Mouse (Mus musculus) stomach, embryonic 15.5 days (tissue): ENCODE data around the gene Tgfbr3. TPM values are rescaled to one million over a fixed set of nuclear protein-coding genes. Genes with fewer than 3 reads are reported as not detected.
A peak's percentile ranks its signal among the peaks of the same experiment; 100 is the strongest.

Experiments used
- ATAC-seq: fragments of 200-750 bp; cut with Nextera tagmentation; 2 replicates; pipeline ENCODE4 v1.8.0; 2017; ENCODE audit warnings: low read depth, moderate number of reproducible peaks, moderate TSS enrichment; ENCODE audit not compliant: insufficient read depth, low FRiP score
- H3K27ac ChIP-seq: fragments of 300-500 bp; sonication (generic); 2 replicates; pipeline ENCODE4 v1.5.1; 2015; ENCODE audit warnings: mild to moderate bottlenecking, inconsistent platforms
- H3K27me3 ChIP-seq: fragments of 300-500 bp; sonication (generic); replicated peaks from 2 replicates; pipeline ENCODE4 v1.6.1; 2015; ENCODE audit warnings: inconsistent platforms
- H3K36me3 ChIP-seq: fragments of 300-500 bp; sonication (generic); 2 replicates; pipeline ENCODE4 v1.6.1; 2015; ENCODE audit warnings: inconsistent platforms
- H3K4me1 ChIP-seq: fragments of 300-500 bp; sonication (generic); 2 replicates; pipeline ENCODE4 v1.6.1; 2015; ENCODE audit warnings: inconsistent platforms
- H3K4me2 ChIP-seq: fragments of 300-500 bp; sonication (generic); 2 replicates; pipeline ENCODE4 v1.6.1; 2015; ENCODE audit warnings: mild to moderate bottlenecking, inconsistent platforms
- H3K4me3 ChIP-seq: fragments of 300-500 bp; sonication (generic); replicated peaks from 2 replicates; pipeline ENCODE4 v1.5.1; 2015; ENCODE audit warnings: inconsistent platforms
- H3K9ac ChIP-seq: fragments of 300-500 bp; sonication (generic); 2 replicates; pipeline ENCODE4 v1.6.1; 2015; ENCODE audit warnings: inconsistent platforms
- H3K9me3 ChIP-seq: fragments of 300-500 bp; sonication (generic); 2 replicates; pipeline ENCODE4 v1.6.1; 2016; ENCODE audit warnings: inconsistent platforms
- WGBS: fragments of 180-500 bp; shearing (Covaris S2); methylation state at CpG from one replicate; pipeline ENCODE4 v1.1.7; 2015; 5-methylcytosine and 5-hydroxymethylcytosine counted together
- polyA plus RNA-seq: library from polyadenylated mRNA; unstranded; fragments of >200 nt; fragmentation: Nextera tagmentation; extraction: Ambion mirVana; gene quantifications from 2 replicates; pipeline ENCODE4 v1.2.1, GENCODE M21; 2015

The Tgfbr3 gene
- polyA plus RNA-seq, 1 experiment from 2014 or later = 20.3 TPM

- H3K9me3 ChIP-seq = no peaks in the 10 kb centered on the region
- H3K4me3 ChIP-seq = no peak overlapping the region
- ATAC-seq = no peak
- no peak overlapping the region for H3K9ac ChIP-seq
- H3K4me1 ChIP-seq = no peaks in the 10 kb centered on the region
- WGBS = 41% methylated on average over 8 of the region's 8 CpGs
- no peaks in the 10 kb centered on the region for H3K27me3 ChIP-seq
- peaks cover 20% of the 10 kb centered on the region for H3K36me3 ChIP-seq
- H3K4me2 ChIP-seq = no peak overlapping the region
- no peak overlapping the region for H3K27ac ChIP-seq
These were observed 157.2 kb downstream of the Tgfbr3 start for GRCm38 (mm10) chr5:107132231-107132630.

DNA sequence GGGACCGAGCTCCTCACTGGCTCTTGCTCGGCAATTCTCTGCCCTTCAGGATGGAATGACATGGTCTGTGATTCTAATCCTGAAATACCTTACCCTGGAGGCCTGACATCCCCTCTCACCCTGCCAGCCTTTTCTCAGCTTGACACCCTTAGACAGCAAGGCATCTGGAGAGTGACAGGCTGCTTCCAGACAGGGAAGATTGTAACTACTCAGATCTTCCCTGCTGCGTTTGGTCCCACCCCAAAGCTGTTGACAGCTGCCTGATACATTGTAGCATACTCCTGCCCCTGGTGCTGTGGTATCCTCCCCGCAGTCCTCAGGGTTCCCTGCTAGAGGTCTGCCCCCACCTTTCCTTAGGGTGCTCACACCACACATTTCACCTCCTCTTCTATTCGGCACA is 160.1 kb downstream of the Tgfbr3 start:
- WGBS = 66% methylated on average over 5 of the region's 5 CpGs
- no peak for ATAC-seq
- Histone ChIP-seq H3K4me1 (peaks cover 12% of the 10 kb centered on the region; the same call in 1 of the 2 replicates), H3K9ac (no peak overlapping the region), H3K4me2 (no peak overlapping the region), H3K36me3 (peaks cover 17% of the 10 kb centered on the region), H3K27ac (no peak overlapping the region), H3K27me3 (no peaks in the 10 kb centered on the region), H3K9me3 (no peaks in the 10 kb centered on the region), H3K4me3 (no peak overlapping the region)

DNA sequence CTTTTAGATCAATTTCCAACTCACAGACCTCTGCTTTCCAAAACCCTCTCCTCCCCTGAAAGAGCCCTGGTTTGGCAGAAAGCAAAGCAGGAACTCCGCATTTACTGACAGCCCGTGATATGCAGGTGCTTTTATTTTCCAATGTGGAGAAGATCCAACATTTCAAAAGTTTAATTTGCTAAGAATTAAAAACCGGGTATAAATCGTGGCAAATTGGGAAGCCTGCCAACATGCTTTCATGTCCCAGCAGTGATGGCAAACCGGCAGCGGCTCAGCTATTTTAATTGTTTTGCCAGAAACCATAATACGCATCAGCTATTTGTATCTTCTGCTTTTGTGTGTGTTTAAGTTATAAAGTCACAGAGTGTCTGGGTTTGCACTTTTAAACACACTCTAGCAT is 162.9 kb downstream of the Tgfbr3 start:
- Histone ChIP-seq H3K9me3 (no peaks in the 10 kb centered on the region), H3K27me3 (no peaks in the 10 kb centered on the region), H3K4me3 (no peak overlapping the region), H3K27ac (no peak overlapping the region), H3K4me2 (no peak overlapping the region), H3K4me1 (peaks cover 12% of the 10 kb centered on the region; the same call in 1 of the 2 replicates), H3K36me3 (peaks cover 7% of the 10 kb centered on the region; the same call in 1 of the 2 replicates), H3K9ac (no peak overlapping the region)
- 42% methylated on average over 7 of the region's 7 CpGs for WGBS
- no peak for ATAC-seq

- Histone ChIP-seq H3K4me3 (no peak overlapping the region), H3K36me3 (peaks cover 4% of the 10 kb centered on the region; the same call in 1 of the 2 replicates), H3K27ac (peak overlapping the region; percentile 41; the same call in 1 of the 2 replicates), H3K4me2 (no peak overlapping the region), H3K4me1 (peaks cover 12% of the 10 kb centered on the region; the same call in 1 of the 2 replicates), H3K9ac (no peak overlapping the region), H3K9me3 (no peaks in the 10 kb centered on the region), H3K27me3 (no peaks in the 10 kb centered on the region)
- 38% methylated on average over 6 of the region's 6 CpGs for WGBS
- ATAC-seq = no peak
These were observed 164.3 kb downstream of the Tgfbr3 start for GRCm38 (mm10) chr5:107125131-107125530.

- no peak for ATAC-seq
- H3K4me1 ChIP-seq = peaks cover 15% of the 10 kb centered on the region; the same call in 1 of the 2 replicates
These were observed 164.9 kb downstream of the Tgfbr3 start for GRCm38 (mm10) chr5:107124531-107124930.

GRCm38 (mm10) chr5:107122622-107123021 is 166.8 kb downstream of the Tgfbr3 start:
- Histone ChIP-seq H3K9me3 (no peaks in the 10 kb centered on the region), H3K4me1 (peaks cover 15% of the 10 kb centered on the region; the same call in 1 of the 2 replicates), H3K4me2 (no peak overlapping the region), H3K27me3 (no peaks in the 10 kb centered on the region), H3K27ac (no peak overlapping the region), H3K36me3 (no peaks in the 10 kb centered on the region), H3K4me3 (no peak overlapping the region), H3K9ac (no peak overlapping the region)
- 87% methylated on average over 4 of the region's 4 CpGs for WGBS
- no peak for ATAC-seq

More at GRCm38 (mm10) chr5:107124531-107124930, 164.9 kb downstream of the Tgfbr3 start:
- no peak overlapping the region for H3K4me2 ChIP-seq
- peaks cover 4% of the 10 kb centered on the region; the same call in 1 of the 2 replicates for H3K36me3 ChIP-seq
- H3K9ac ChIP-seq = no peak overlapping the region
- no peaks in the 10 kb centered on the region for H3K27me3 ChIP-seq
- no peaks in the 10 kb centered on the region for H3K9me3 ChIP-seq
- peak overlapping the region; percentile 41 for H3K27ac ChIP-seq
- no peak overlapping the region for H3K4me3 ChIP-seq
- WGBS = 38% methylated on average over 7 of the region's 7 CpGs

DNA sequence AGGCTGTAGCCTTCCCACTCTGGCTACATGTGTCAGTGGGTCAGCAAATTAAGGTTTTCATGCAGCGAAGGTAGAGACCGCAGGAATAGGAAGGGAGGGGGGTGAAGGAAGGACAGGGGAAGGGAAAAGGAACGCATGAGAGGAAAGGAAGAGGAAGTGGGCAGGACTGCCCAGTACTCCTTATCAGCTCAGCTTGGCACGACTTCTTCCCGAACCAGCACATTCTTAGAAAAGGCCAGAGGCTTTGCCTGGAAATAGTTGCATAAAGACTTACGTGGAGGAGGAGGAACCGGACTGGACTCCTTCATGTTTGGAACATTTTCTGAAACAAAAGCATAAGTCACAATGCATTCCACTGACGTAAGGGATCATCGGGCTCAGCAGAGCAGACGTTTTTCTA is 168.3 kb downstream of the Tgfbr3 start:
- 69% methylated on average over 10 of the region's 10 CpGs for WGBS
- Histone ChIP-seq H3K9ac (no peak overlapping the region), H3K4me3 (no peak overlapping the region), H3K4me2 (no peak overlapping the region), H3K27ac (peak overlapping the region; percentile 31; the same call in 1 of the 2 replicates), H3K27me3 (no peaks in the 10 kb centered on the region), H3K4me1 (peaks cover 14% of the 10 kb centered on the region; the same call in 1 of the 2 replicates), H3K9me3 (no peaks in the 10 kb centered on the region), H3K36me3 (0 out of 2 replicates have a peak, but pooled peaks cover 3% of the 10 kb centered on the region)
- ATAC-seq = 0 out of 2 replicates have a peak, but pooled peaks have one; percentile 25

DNA sequence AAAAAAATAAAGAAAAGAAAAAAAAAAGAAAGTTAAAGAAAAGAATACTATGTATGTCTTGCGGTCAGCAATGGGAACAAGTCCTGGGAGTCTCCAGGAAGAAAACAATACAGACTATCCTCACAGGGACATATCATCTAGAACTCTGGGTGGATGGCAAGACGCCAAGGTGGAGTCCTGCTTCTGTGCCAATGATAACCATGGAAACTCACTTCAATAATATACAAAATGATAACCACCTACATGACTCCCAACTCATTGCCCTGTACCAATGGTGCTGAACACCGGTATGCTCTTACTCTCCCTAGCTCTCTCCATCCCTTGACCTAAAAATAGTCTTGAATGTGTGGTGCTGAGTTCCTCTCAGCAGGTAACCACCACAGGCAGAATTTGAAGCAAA is 168.8 kb downstream of the Tgfbr3 start:
- H3K27ac ChIP-seq = no peak overlapping the region
- H3K9ac ChIP-seq = no peak overlapping the region
- WGBS = 88% methylated on average over 3 of the region's 3 CpGs
- H3K27me3 ChIP-seq = no peaks in the 10 kb centered on the region
- no peak overlapping the region for H3K4me2 ChIP-seq
- 0 out of 2 replicates have a peak, but pooled peaks cover 3% of the 10 kb centered on the region for H3K36me3 ChIP-seq
- H3K9me3 ChIP-seq = no peaks in the 10 kb centered on the region
- H3K4me3 ChIP-seq = no peak overlapping the region
- ATAC-seq = no peak
- H3K4me1 ChIP-seq = peaks cover 9% of the 10 kb centered on the region; the same call in 1 of the 2 replicates

DNA sequence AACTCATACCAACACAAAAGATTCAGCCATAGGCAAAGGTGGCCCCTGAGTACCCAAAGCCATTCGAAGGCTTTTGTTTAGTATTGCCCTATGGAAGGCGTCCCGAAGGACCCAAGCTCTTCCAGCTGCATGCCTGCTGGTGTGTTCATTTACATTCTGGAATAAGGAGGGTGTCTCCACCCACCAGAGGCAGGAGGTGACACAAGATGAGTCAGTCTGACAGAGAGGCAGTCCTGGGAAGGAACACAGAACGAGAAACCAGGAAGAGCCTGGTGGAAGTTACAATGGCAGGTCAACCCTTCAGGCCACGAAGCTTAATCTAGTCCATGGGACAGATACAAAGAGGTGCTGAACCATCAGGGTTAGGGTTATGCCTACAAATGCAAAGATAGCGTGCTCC is 169.5 kb downstream of the Tgfbr3 start:
- Histone ChIP-seq H3K4me2 (no peak overlapping the region), H3K4me1 (peaks cover 4% of the 10 kb centered on the region; the same call in 1 of the 2 replicates), H3K36me3 (0 out of 2 replicates have a peak, but pooled peaks cover 3% of the 10 kb centered on the region), H3K4me3 (no peak overlapping the region), H3K27ac (no peak overlapping the region), H3K9me3 (no peaks in the 10 kb centered on the region), H3K9ac (no peak overlapping the region), H3K27me3 (no peaks in the 10 kb centered on the region)
- 68% methylated on average over 6 of the region's 6 CpGs for WGBS
- ATAC-seq = no peak

GRCm38 (mm10) chr5:107116821-107117220 is 172.6 kb downstream of the Tgfbr3 start:
- Histone ChIP-seq H3K27me3 (no peaks in the 10 kb centered on the region), H3K4me2 (no peak overlapping the region), H3K9ac (no peak overlapping the region), H3K27ac (peak overlapping the region; percentile 74), H3K4me3 (no peak overlapping the region), H3K4me1 (peaks cover 9% of the 10 kb centered on the region; the same call in 1 of the 2 replicates), H3K9me3 (no peaks in the 10 kb centered on the region), H3K36me3 (0 out of 2 replicates have a peak, but pooled peaks cover 3% of the 10 kb centered on the region)
- no peak for ATAC-seq
- 54% methylated on average over 3 of the region's 3 CpGs for whole genome bisulfite sequencing

DNA sequence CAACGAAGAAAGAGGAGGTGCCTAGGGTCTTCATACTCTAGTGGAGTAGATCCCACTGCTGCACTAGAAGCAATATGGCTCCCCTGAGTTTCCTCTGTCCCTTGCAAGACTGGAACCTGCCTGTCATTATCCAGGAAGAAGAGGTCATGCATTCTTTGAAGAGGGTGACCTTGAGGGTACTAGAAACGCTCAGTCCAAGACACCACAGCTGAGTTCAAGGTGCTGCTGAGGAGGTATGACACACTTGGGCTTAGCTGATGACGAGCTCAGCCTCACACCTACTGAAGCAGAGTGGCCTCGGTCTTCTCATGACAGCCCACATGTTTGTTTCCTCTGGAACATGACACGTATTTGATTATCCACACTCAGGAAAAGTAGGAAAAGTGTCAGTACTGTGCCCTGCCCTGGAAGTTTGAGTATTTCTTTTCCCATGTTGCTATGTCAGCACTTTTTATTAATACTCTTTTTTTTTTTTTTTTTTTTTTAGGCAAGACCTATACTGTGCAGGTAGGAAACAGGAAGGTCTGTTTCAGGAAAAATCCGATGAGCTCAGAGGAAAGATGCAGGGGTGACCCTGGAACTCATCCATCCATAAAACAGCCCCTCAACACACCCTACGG is 176.7 kb downstream of the Tgfbr3 start:
- peaks cover 20% of the 10 kb centered on the region for H3K4me1 ChIP-seq
- 74% methylated on average over 7 of the region's 7 CpGs for WGBS

GRCm38 (mm10) chr5:107111802-107112201 is 177.6 kb downstream of the Tgfbr3 start:
- no peak for ATAC-seq
- Histone ChIP-seq H3K27ac (peak overlapping the region; percentile 72), H3K36me3 (no peaks in the 10 kb centered on the region), H3K4me3 (no peak overlapping the region), H3K9ac (no peak overlapping the region), H3K9me3 (no peaks in the 10 kb centered on the region), H3K4me2 (no peak overlapping the region), H3K4me1 (peaks cover 23% of the 10 kb centered on the region), H3K27me3 (no peaks in the 10 kb centered on the region)
- WGBS = 32% methylated on average over 3 of the region's 3 CpGs

More for the DNA sequence above, 176.7 kb downstream of the Tgfbr3 start:
- Histone ChIP-seq H3K27me3 (no peaks in the 10 kb centered on the region), H3K4me2 (no peak overlapping the region), H3K36me3 (0 out of 2 replicates have a peak, but pooled peaks cover 3% of the 10 kb centered on the region), H3K4me3 (no peak overlapping the region), H3K9me3 (no peaks in the 10 kb centered on the region), H3K9ac (no peak overlapping the region), H3K27ac (0 out of 2 replicates have a peak overlapping the region, but pooled peaks have one; percentile 46)
- no peak for ATAC-seq
